Mouse (Mus musculus): ENCODE results near the gene Dolk.
A peak's percentile ranks its signal among the peaks of the same experiment; 100 is the strongest.

Dolk gene

GRCm38 (mm10) chr2:30286192-30287026 lies at the start of gene Dolk, which contains the start of gene Nup188:
Dolk (minus strand) TSS chr2:30286334.
Nup188 (plus strand) TSS chr2:30286397.
- peak; percentile 93 for DNase-seq (ENCODE audit: low read depth, low spot score)

GRCm38 (mm10) chr2:30335324-30335723 lies 49.2 kb upstream of the Dolk start:
- no peak for DNase-seq (ENCODE audit: low read depth, low spot score)

- no peak for DNase-seq (ENCODE audit: low read depth, low spot score)
These were observed 42.7 kb upstream of the Dolk start for GRCm38 (mm10) chr2:30328791-30329190.

GRCm38 (mm10) chr2:30327276-30327675 lies 41.1 kb upstream of the Dolk start:
- DNase-seq (ENCODE audit: low read depth, low spot score) = no peak

- no peak for DNase-seq (ENCODE audit: low read depth, low spot score)
These were observed 39.2 kb upstream of the Dolk start for GRCm38 (mm10) chr2:30325296-30325695.

GRCm38 (mm10) chr2:30323111-30323510 lies 37.0 kb upstream of the Dolk start:
- DNase-seq (ENCODE audit: low read depth, low spot score) = no peak

GRCm38 (mm10) chr2:30319260-30319659 lies 33.1 kb upstream of the Dolk start:
- DNase-seq (ENCODE audit: low read depth, low spot score) = no peak

- DNase-seq (ENCODE audit: low read depth, low spot score) = no peak
These were observed 30.8 kb upstream of the Dolk start for GRCm38 (mm10) chr2:30316955-30317354.

GRCm38 (mm10) chr2:30316136-30316535 lies 30.0 kb upstream of the Dolk start:
- DNase-seq (ENCODE audit: low read depth, low spot score) = no peak

- DNase-seq (ENCODE audit: low read depth, low spot score) = no peak
These were observed 25.3 kb upstream of the Dolk start for GRCm38 (mm10) chr2:30311481-30311880.

GRCm38 (mm10) chr2:30309351-30309750 lies 23.2 kb upstream of the Dolk start:
- DNase-seq (ENCODE audit: low read depth, low spot score) = no peak

GRCm38 (mm10) chr2:30306087-30306486 lies 20.0 kb upstream of the Dolk start:
- no peak for DNase-seq (ENCODE audit: low read depth, low spot score)

GRCm38 (mm10) chr2:30299966-30300365 lies 13.8 kb upstream of the Dolk start:
- DNase-seq (ENCODE audit: low read depth, low spot score) = no peak

GRCm38 (mm10) chr2:30299525-30299924 lies 13.4 kb upstream of the Dolk start:
- no peak for DNase-seq (ENCODE audit: low read depth, low spot score)

GRCm38 (mm10) chr2:30287027-30287373 lies 866 bp upstream of the Dolk start:
- DNase-seq (ENCODE audit: low read depth, low spot score) = no peak

- DNase-seq (ENCODE audit: low read depth, low spot score) = no peak
These were observed 535 bp downstream of the Dolk start for GRCm38 (mm10) chr2:30285416-30286181.

- no peak for DNase-seq (ENCODE audit: low read depth, low spot score)
These were observed 1.1 kb downstream of the Dolk start for GRCm38 (mm10) chr2:30285004-30285403.

GRCm38 (mm10) chr2:30283193-30283592 lies 2.9 kb downstream of the Dolk start:
- DNase-seq (ENCODE audit: low read depth, low spot score) = no peak

GRCm38 (mm10) chr2:30281651-30282050 lies 4.5 kb downstream of the Dolk start:
- no peak for DNase-seq (ENCODE audit: low read depth, low spot score)

- DNase-seq (ENCODE audit: low read depth, low spot score) = no peak
These were observed 5.4 kb downstream of the Dolk start, which contains the start of gene Gm28038 for GRCm38 (mm10) chr2:30280743-30281142. Gm28038 (plus strand) TSS chr2:30281043.

GRCm38 (mm10) chr2:30270134-30270533 lies 16.0 kb downstream of the Dolk start:
- no peak for DNase-seq (ENCODE audit: low read depth, low spot score)

- no peak for DNase-seq (ENCODE audit: low read depth, low spot score)
These were observed 16.7 kb downstream of the Dolk start for GRCm38 (mm10) chr2:30269241-30269990.

Data from retina, postnatal 7 days (tissue).